Mouse (Mus musculus): Measurements from ENCODE around the gene Mecom. TPM values are rescaled to one million over a fixed set of nuclear protein-coding genes. Genes with fewer than 3 reads are reported as not detected.

Mecom gene
- polyA plus RNA-seq, 1 experiment = not detected

GRCm38 (mm10) chr3:30468068-30468835, 79.6 kb downstream of the Mecom start:
- Histone ChIP-seq H3K9me3 (no peaks in the 10 kb centered on the region), H3K36me3 (replicated peaks; ENCODE audit: low read length) (no peaks in the 10 kb centered on the region), H3K4me3 (replicated peaks) (no peak overlapping the region)

GRCm38 (mm10) chr3:30466031-30466650, 81.7 kb downstream of the Mecom start:
- Histone ChIP-seq H3K27me3 (replicated peaks) (peaks cover 2% of the 10 kb centered on the region), H3K4me3 (replicated peaks) (no peak overlapping the region), H3K4me1 (no peaks in the 10 kb centered on the region), H3K36me3 (replicated peaks; ENCODE audit: low read length) (no peaks in the 10 kb centered on the region), H3K9me3 (no peaks in the 10 kb centered on the region)
- TF ChIP-seq GATA1 (IDR thresholded peaks at IDR 0.05; ENCODE audit: borderline replicate concordance, low read length) (no peak), FLI1 (IDR thresholded peaks at IDR 0.05; ENCODE audit: low read length) (no peak)

More at GRCm38 (mm10) chr3:30468068-30468835, 79.6 kb downstream of the Mecom start:
- Histone ChIP-seq H3K27me3 (replicated peaks) (peaks cover 2% of the 10 kb centered on the region), H3K4me1 (no peaks in the 10 kb centered on the region)
- TF ChIP-seq FLI1 (IDR thresholded peaks at IDR 0.05; ENCODE audit: low read length) (no peak), GATA1 (IDR thresholded peaks at IDR 0.05; ENCODE audit: borderline replicate concordance, low read length) (no peak)

- Histone ChIP-seq H3K27me3 (replicated peaks) (peaks cover 2% of the 10 kb centered on the region), H3K4me1 (no peaks in the 10 kb centered on the region), H3K4me3 (replicated peaks) (no peak overlapping the region), H3K9me3 (no peaks in the 10 kb centered on the region), H3K36me3 (replicated peaks; ENCODE audit: low read length) (no peaks in the 10 kb centered on the region)
- TF ChIP-seq FLI1 (IDR thresholded peaks at IDR 0.05; ENCODE audit: low read length) = no peak
- TF ChIP-seq GATA1 (IDR thresholded peaks at IDR 0.05; ENCODE audit: borderline replicate concordance, low read length) = no peak
Measured at GRCm38 (mm10) chr3:30464497-30464896, 83.3 kb downstream of the Mecom start.

GRCm38 (mm10) chr3:30461831-30462230, 86.0 kb downstream of the Mecom start:
- TF ChIP-seq FLI1 (IDR thresholded peaks at IDR 0.05; ENCODE audit: low read length) (no peak), GATA1 (IDR thresholded peaks at IDR 0.05; ENCODE audit: borderline replicate concordance, low read length) (no peak)
- H3K36me3 ChIP-seq (replicated peaks; ENCODE audit: low read length) = no peaks in the 10 kb centered on the region
- peaks cover 2% of the 10 kb centered on the region for H3K27me3 ChIP-seq (replicated peaks)
- no peaks in the 10 kb centered on the region for H3K4me1 ChIP-seq
- H3K4me3 ChIP-seq (replicated peaks) = no peak overlapping the region
- H3K9me3 ChIP-seq = no peaks in the 10 kb centered on the region

GRCm38 (mm10) chr3:30460890-30461578, 86.8 kb downstream of the Mecom start:
- Histone ChIP-seq H3K4me1 (no peaks in the 10 kb centered on the region), H3K9me3 (no peaks in the 10 kb centered on the region), H3K27me3 (replicated peaks) (peaks cover 2% of the 10 kb centered on the region)

GRCm38 (mm10) chr3:30459626-30460025, 88.2 kb downstream of the Mecom start:
- no peak overlapping the region for H3K4me3 ChIP-seq (replicated peaks)

More at GRCm38 (mm10) chr3:30460890-30461578, 86.8 kb downstream of the Mecom start:
- H3K4me3 ChIP-seq (replicated peaks) = no peak overlapping the region
- no peak for TF ChIP-seq FLI1 (IDR thresholded peaks at IDR 0.05; ENCODE audit: low read length)
- TF ChIP-seq GATA1 (IDR thresholded peaks at IDR 0.05; ENCODE audit: borderline replicate concordance, low read length) = no peak
- H3K36me3 ChIP-seq (replicated peaks; ENCODE audit: low read length) = no peaks in the 10 kb centered on the region

GRCm38 (mm10) chr3:30457975-30458678, 89.7 kb downstream of the Mecom start:
- Histone ChIP-seq H3K4me3 (replicated peaks) (no peak overlapping the region), H3K9me3 (no peaks in the 10 kb centered on the region), H3K4me1 (no peaks in the 10 kb centered on the region), H3K36me3 (replicated peaks; ENCODE audit: low read length) (no peaks in the 10 kb centered on the region), H3K27me3 (replicated peaks) (no peaks in the 10 kb centered on the region)
- TF ChIP-seq FLI1 (IDR thresholded peaks at IDR 0.05; ENCODE audit: low read length) (no peak), GATA1 (IDR thresholded peaks at IDR 0.05; ENCODE audit: borderline replicate concordance, low read length) (no peak)

More at GRCm38 (mm10) chr3:30459626-30460025, 88.2 kb downstream of the Mecom start:
- Histone ChIP-seq H3K4me1 (no peaks in the 10 kb centered on the region), H3K9me3 (no peaks in the 10 kb centered on the region), H3K27me3 (replicated peaks) (no peaks in the 10 kb centered on the region), H3K36me3 (replicated peaks; ENCODE audit: low read length) (no peaks in the 10 kb centered on the region)
- TF ChIP-seq FLI1 (IDR thresholded peaks at IDR 0.05; ENCODE audit: low read length) (no peak), GATA1 (IDR thresholded peaks at IDR 0.05; ENCODE audit: borderline replicate concordance, low read length) (no peak)

GRCm38 (mm10) chr3:30455902-30456301, 91.9 kb downstream of the Mecom start:
- H3K36me3 ChIP-seq (replicated peaks; ENCODE audit: low read length) = no peaks in the 10 kb centered on the region
- TF ChIP-seq FLI1 (IDR thresholded peaks at IDR 0.05; ENCODE audit: low read length) (no peak), GATA1 (IDR thresholded peaks at IDR 0.05; ENCODE audit: borderline replicate concordance, low read length) (no peak)

More at GRCm38 (mm10) chr3:30455902-30456301, 91.9 kb downstream of the Mecom start:
- H3K27me3 ChIP-seq (replicated peaks) = no peaks in the 10 kb centered on the region
- no peaks in the 10 kb centered on the region for H3K4me1 ChIP-seq
- H3K9me3 ChIP-seq = no peaks in the 10 kb centered on the region
- H3K4me3 ChIP-seq (replicated peaks) = no peak overlapping the region
